Mouse (Mus musculus) forelimb bud, embryonic 11.5 days (tissue): ENCODE data around the gene Naa38.

Experiments used
- DNase-seq: peaks from one replicate; pipeline ENCODE4 v3.0.0-alpha.2; 2012; ENCODE audit warnings: low read depth, low spot score

The Naa38 gene

GRCm38 (mm10) chr11:69395235-69395633 lies at the start of gene Naa38, which contains the start of gene Cyb5d1:
Gene Naa38 (plus strand): TSS chr11:69395487.
Gene Cyb5d1 (minus strand): TSS chr11:69395631.
- DNase-seq: peak; percentile 89

DNA sequence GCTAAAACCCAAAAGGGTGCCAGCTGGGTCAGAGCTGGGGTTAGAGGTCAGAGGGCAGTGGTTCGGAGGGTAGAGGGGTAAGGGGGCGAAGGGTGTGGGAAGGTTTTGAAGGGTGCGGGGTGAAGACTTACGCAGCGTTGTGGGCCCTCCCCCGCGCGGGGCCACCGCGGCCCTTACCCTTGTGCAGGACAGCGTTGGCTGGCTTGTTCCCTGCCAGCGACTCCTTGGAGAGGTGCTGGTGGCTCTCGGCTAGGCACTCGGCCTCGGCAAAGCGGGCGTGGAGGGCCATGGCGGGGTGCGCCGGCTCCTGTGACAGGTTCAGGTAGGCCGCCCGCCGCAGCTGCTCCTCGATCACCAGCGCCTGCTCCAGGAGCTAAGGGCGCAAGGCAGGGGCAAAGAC lies 48.8 kb upstream of the Naa38 start:
- no peak for DNase-seq

GRCm38 (mm10) chr11:69356544-69356943 lies 38.7 kb upstream of the Naa38 start:
- DNase-seq: no peak

DNA sequence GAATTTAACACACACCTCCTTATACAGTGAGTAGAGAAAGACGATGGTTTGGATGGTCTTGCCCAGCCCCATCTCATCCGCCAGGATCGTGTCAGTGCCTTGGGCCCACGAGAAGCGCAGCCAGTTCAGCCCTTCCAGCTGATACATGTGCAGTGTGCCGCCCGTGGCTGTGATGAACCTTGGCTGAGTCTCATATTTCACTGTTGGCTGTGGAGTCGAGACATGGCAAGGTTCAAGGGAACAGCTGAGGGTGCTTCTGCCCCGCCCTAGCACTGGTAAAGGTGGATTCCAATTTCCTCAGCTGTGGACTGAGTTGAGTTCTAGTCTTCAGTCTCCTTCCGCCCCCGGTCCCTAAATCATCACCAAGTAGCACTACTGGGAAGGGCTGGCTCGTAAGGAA lies 37.6 kb upstream of the Naa38 start:
- DNase-seq: no peak

GRCm38 (mm10) chr11:69362021-69362420 lies 33.3 kb upstream of the Naa38 start:
- DNase-seq: no peak

DNA sequence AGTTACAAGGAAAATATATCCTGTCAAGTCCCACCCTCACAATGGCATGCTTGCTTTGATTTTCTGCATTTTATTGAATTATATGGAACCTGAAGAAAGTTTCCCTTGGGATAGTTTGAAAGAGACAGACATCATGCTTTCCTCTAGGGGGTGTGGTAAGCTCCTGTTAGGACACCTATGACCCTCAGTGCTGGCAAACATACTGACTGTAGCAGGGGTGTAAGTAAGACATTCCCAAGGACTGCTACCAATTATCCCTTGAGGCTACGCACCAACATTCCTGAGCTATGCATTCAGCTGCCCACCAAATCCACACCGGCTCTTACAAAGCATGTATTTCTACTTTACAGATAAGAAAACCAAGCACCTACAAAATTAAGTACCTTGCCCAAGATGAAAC lies 32.8 kb upstream of the Naa38 start:
- DNase-seq: no peak

DNA sequence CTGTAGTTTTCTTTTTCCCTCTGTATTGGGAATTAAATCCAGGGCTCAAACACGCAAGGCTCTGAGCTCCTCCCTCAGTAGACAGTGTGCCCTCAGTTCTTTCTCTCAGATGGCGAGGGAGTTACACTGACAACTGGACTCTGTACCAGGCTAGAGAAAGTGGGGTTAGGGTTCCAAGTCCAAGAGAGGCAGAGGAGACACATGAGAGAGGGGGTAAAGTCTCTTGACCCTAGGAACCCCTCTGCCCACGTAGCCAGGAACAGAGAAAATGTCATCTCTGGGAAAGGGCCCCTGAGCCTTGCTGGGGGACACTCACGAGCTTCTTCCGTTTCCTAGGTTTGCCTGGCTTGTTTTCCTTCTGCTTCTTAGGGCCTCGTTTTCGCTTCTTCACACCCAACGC lies 30.9 kb upstream of the Naa38 start:
- no peak for DNase-seq

- DNase-seq: no peak
Measured at GRCm38 (mm10) chr11:69364910-69365309, 30.4 kb upstream of the Naa38 start.

DNA sequence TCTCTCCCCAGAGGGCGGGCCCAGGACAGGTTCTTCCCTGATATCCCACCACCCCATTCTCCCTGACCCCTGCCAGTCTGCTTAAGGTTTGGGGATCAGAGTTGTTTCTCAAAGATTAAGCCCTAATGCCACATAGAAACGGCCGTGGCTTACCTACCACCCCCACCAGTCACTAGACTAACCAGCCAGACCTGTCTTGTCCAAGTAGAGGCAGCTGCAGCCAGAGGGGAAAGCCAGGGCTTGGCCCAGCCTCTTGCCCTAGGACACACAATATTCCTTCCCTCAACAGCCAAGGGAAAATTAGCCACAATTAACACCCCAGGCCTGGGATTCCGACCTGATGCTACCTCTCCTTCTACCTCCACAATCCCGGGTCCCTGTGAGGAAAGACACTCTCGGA lies 29.6 kb upstream of the Naa38 start:
- no peak for DNase-seq

- DNase-seq: peak; percentile 94
Measured at GRCm38 (mm10) chr11:69366157-69366854, 29.0 kb upstream of the Naa38 start.

GRCm38 (mm10) chr11:69366855-69367615 lies 28.3 kb upstream of the Naa38 start:
- no peak for DNase-seq

- no peak for DNase-seq
Measured at GRCm38 (mm10) chr11:69367616-69368355, 27.5 kb upstream of the Naa38 start.

DNA sequence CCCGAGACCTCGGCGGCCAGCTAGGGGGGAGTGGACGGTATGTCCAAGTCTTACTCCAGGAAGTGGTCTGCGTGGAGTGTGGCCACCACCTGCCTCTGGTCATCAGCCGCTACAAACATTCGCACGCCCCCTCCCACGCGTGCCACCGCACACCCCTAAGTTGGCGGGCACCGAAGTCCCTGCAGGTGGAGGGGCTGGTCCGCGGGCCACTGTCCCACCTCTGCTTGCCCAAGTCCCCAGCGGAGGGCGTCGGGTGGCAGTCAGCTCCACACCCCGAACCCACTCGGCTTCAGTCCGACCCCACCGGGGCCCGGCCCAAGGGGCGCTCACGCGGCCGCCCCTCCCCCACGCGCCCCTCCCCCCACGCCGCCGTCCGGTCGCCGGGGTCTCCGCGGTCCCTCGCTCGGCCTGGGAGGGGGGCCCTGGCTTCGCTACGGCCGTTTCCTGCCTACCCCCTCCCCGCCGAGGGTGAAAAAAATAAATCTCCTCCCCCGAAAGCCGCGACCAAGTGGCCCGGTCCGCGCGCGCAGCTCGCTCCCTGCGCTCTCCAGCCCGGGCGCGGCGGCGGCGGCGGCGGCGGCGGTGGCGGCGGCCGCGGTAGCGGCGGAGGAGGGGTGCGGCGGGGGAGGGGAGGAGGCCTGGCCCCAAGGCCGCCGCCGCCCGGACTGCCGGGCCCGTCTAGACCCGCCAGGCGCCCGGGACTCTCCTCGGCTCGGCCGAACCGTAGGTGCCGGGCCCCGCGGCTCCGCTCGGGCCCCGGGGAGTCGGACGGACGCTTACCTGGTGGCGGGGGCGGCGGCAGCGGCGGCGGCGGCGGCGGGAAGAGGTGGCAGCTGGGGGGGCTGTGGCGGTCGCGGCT lies 26.7 kb upstream of the Naa38 start:
- no peak for DNase-seq

DNA sequence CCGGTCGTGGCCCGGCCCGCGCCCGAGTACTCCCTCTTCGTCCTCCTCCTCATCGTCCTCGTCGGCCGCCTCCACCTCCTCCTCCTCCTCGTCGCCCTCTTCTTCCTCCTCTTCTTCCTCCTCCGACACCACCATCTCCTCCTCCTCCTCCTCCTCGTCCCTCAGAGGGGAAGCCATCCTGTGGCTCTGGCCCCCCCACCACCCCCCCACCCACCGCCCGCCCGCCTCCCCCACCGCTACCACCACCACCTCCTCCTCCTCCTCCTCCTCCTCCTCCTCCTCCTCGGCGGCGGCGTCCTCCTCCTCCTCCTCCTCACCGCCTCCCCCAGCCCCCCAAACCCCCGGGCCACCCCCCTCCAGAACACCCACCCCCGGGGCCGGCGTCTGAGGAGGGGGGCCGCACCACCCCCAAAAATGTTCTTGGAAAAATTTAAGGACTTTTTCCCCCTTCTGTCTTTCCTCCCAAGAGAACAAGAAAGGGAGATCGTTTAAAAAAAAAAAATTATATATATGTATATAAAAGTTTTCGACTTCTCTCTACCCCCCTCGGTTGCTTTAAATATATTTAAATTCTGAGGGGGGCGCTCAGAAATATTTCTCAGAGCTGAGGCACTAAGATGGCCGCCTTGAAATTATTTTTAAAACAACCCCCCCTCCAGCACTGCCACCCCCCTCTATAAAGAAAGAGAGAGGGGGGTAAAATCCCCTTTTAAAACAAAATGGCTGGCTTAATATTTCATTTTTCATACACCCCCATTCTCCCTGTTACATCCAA lies 25.9 kb upstream of the Naa38 start, which contains the start of gene Chd3:
TSS of gene Chd3 (minus strand) at position 192 of the 775 bp plus-strand sequence.
- DNase-seq: no peak

GRCm38 (mm10) chr11:69369990-69370816 lies 25.1 kb upstream of the Naa38 start:
- DNase-seq: no peak

DNA sequence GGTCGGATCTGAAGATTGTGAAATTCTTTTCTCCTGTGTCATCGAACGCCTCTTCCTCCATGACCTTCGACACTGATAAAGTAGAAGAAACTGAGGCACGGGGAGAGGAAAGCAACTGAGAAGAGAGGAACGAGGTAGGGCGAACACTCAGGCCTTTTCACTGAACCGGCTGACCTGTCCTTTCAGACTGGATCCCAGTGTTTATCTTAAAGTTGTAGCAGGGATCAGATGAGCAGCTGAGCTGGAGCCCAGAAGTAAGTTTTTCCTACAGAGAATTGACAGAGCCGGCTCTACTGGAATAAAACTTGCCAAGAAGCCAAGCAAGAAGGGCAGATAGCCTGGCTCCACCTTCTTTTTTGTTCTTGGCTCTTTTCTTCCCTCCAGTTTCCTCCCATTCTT lies 24.5 kb upstream of the Naa38 start:
- no peak for DNase-seq

DNA sequence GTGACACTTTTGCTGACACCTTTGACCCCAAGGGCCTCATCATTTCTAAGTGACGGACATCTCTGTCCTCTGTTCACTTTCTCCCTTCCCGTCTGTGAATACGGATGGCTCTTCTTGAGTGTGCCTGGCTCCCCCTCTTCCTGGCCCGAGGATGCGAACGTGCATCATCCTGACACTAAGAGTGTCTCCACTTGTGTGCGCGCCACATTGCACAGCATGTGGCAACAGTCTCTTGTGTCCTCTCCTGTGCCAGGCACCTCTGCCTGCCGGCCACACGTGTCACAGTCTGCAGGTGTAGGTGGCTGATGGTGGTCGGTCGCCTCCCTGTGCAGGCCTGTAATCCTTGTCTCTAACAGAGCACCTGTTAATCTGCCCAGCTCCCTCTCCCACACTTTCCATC lies 23.7 kb upstream of the Naa38 start:
- no peak for DNase-seq

DNA sequence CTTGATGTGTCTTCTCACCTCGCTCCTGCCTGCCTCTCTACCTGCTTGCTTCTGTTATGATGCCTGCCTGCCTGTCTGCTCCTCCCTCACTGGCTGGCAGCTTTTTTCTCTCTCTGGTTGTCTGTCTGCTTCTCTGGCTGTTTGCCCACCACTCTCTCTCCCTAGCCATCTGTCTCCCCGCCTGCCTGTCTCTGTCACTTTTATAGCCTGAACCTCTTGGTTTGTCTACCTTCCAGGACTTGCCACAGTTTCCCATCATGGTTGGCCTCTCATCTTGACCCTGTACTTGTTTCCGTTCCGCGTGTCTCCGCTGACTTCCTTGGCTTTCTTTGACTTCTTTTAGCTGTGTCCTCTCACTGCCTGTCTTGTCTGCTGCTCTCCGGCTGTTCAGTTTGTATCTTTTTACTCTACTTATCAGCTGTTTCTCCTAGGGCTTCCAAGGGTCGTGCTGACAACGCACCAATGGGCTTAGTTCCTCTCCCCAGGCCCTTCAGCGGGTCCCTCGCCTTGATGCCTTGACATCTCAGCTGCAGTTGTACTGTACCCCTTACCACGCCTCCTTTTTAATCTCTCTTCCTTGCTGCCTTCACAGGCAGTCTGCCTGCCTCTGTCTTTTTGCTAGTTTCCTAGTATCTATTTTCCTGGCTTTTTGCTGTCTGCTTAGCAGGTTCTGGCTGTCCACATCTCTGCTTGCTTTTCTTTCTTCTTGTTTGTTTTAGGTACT lies 23.1 kb upstream of the Naa38 start:
- no peak for DNase-seq

DNA sequence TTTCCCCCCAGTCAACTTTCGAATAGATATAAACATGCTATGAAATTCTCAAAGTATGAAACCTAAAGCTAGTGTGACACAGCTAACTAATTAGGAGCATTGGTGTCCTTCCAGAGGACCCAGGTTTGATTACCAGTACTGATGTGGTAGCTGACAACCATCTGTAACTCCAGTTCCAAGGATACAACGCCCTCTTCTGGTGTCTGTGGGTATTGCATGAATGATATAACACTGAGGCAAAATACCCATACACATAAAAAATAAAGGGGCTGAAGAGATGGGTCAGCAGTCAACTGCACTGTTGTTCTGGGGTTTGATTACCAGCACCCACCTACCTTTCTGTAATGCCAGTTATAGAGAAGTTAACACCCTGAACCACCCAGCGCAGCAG lies 22.5 kb upstream of the Naa38 start:
- DNase-seq: no peak
